Mouse (Mus musculus) intestine, embryonic 14.5 days (tissue): ENCODE data around the gene Wnt5a. TPM values are rescaled to one million over a fixed set of nuclear protein-coding genes. Genes with fewer than 3 reads are reported as not detected.

Source experiments
- ATAC-seq: fragments of 200-750 bp; cut with Nextera tagmentation; replicated peaks from 2 replicates; pipeline ENCODE4 v1.8.0; 2017; ENCODE audit warnings: low read depth, moderate number of reproducible peaks, moderate TSS enrichment, moderate library complexity; ENCODE audit not compliant: low FRiP score, low TSS enrichment
- DNase-seq: peaks from one replicate; pipeline ENCODE4 v3.0.0-alpha.2; 2018; ENCODE audit warnings: low spot score
- H3K27ac ChIP-seq: fragments of 300-500 bp; sonication (generic); 2 replicates; pipeline ENCODE4 v1.5.1; 2014; ENCODE audit warnings: low read depth, mild to moderate bottlenecking, control low read depth
- H3K27me3 ChIP-seq: fragments of 300-500 bp; sonication (generic); replicated peaks from 2 replicates; pipeline ENCODE4 v1.6.1; 2014; ENCODE audit warnings: low read length, control low read depth; ENCODE audit not compliant: control insufficient read depth, insufficient read depth
- H3K36me3 ChIP-seq: fragments of 300-500 bp; sonication (generic); 2 replicates; pipeline ENCODE4 v1.6.1; 2014; ENCODE audit warnings: low read length, control low read depth; ENCODE audit not compliant: control insufficient read depth, insufficient read depth
- H3K4me1 ChIP-seq: fragments of 300-500 bp; sonication (generic); replicated peaks from 2 replicates; pipeline ENCODE4 v1.6.1; 2014; ENCODE audit warnings: low read length, control low read depth, mixed read lengths; ENCODE audit not compliant: control insufficient read depth, insufficient read depth
- H3K4me2 ChIP-seq: fragments of 300-500 bp; sonication (generic); 2 replicates; pipeline ENCODE4 v1.6.1; 2014; ENCODE audit warnings: low read length
- H3K4me3 ChIP-seq: fragments of 300-500 bp; sonication (generic); 2 replicates; pipeline ENCODE4 v1.5.1; 2014; ENCODE audit warnings: low read depth, low read length, control low read depth, mixed read lengths
- H3K9ac ChIP-seq: fragments of 300-500 bp; sonication (generic); 2 replicates; pipeline ENCODE4 v1.6.1; 2014; ENCODE audit warnings: mild to moderate bottlenecking, low read length
- H3K9me3 ChIP-seq: fragments of 300-500 bp; sonication (generic); 2 replicates; pipeline ENCODE4 v1.6.1; 2016; ENCODE audit warnings: low read length, control low read depth; ENCODE audit not compliant: control insufficient read depth
- WGBS: fragments of 180-500 bp; shearing (Covaris S2); extraction: QIAGEN DNeasy Blood & Tissue Kit; methylation state at CpG from one replicate; pipeline ENCODE4 v1.1.7; 2014; 5-methylcytosine and 5-hydroxymethylcytosine counted together
- polyA plus RNA-seq: library from polyadenylated mRNA; unstranded; fragments of >200 nt; fragmentation: Nextera tagmentation; extraction: Ambion mirVana; gene quantifications from 2 replicates; pipeline ENCODE4 v1.2.1, GENCODE M21; 2014

The Wnt5a gene
- 37.0 and 49.8 TPM in 2 replicates for polyA plus RNA-seq

- Histone ChIP-seq H3K9me3 (no peaks in the 10 kb centered on the region), H3K27ac (peak within 1 kb of the TSS; percentile 98), H3K9ac (peak within 1 kb of the TSS; percentile 91), H3K4me2 (peak within 1 kb of the TSS; percentile 64), H3K36me3 (no peaks in the 10 kb centered on the region), H3K4me1 (peaks cover 6% of the 10 kb centered on the region; the same call in 1 of the 2 replicates), H3K27me3 (peaks cover 20% of the 10 kb centered on the region), H3K4me3 (peak within 1 kb of the TSS; percentile 82)
- WGBS, result 1% methylated on average over 53 of the region's 53 CpGs
- DNase-seq (peak; percentile 78), ATAC-seq (peak; percentile 33; the same call in 1 of the 2 replicates)
Observed at GRCm38 (mm10) chr14:28504101-28505050, at the start of gene Wnt5a. Gene Wnt5a (plus strand): TSS chr14:28504750.

- DNase-seq (no peak), ATAC-seq (no peak)
- 66% methylated on average over 7 of the region's 7 CpGs for WGBS
- Histone ChIP-seq H3K4me3 (no peak overlapping the region), H3K36me3 (no peaks in the 10 kb centered on the region), H3K9me3 (no peaks in the 10 kb centered on the region), H3K9ac (no peak overlapping the region), H3K4me1 (no peaks in the 10 kb centered on the region), H3K27me3 (no peaks in the 10 kb centered on the region), H3K4me2 (no peak overlapping the region), H3K27ac (no peak overlapping the region)
Observed at GRCm38 (mm10) chr14:28456372-28457076, 48.0 kb upstream of the Wnt5a start.

- Histone ChIP-seq H3K4me3 (no peak overlapping the region), H3K9ac (no peak overlapping the region), H3K4me1 (no peaks in the 10 kb centered on the region), H3K4me2 (no peak overlapping the region), H3K9me3 (no peaks in the 10 kb centered on the region), H3K27me3 (no peaks in the 10 kb centered on the region), H3K36me3 (no peaks in the 10 kb centered on the region), H3K27ac (no peak overlapping the region)
- 59% methylated on average over 3 of the region's 3 CpGs for WGBS
- DNase-seq (no peak), ATAC-seq (no peak)
Observed at GRCm38 (mm10) chr14:28457428-28457827, 47.1 kb upstream of the Wnt5a start.

GRCm38 (mm10) chr14:28467956-28468355, 36.6 kb upstream of the Wnt5a start:
- ATAC-seq (no peak), DNase-seq (no peak)
- H3K4me2 ChIP-seq, result no peak overlapping the region
- peaks cover 13% of the 10 kb centered on the region for H3K4me1 ChIP-seq
- no peak overlapping the region for H3K9ac ChIP-seq
- H3K4me3 ChIP-seq, result no peak overlapping the region
- WGBS, result 34% methylated on average over 5 of the region's 5 CpGs
- H3K27me3 ChIP-seq, result no peaks in the 10 kb centered on the region
- no peaks in the 10 kb centered on the region for H3K36me3 ChIP-seq
- no peaks in the 10 kb centered on the region for H3K9me3 ChIP-seq
- H3K27ac ChIP-seq, result no peak overlapping the region

- peaks cover 13% of the 10 kb centered on the region for H3K4me1 ChIP-seq
- no peak overlapping the region for H3K4me2 ChIP-seq
- no peak overlapping the region for H3K9ac ChIP-seq
- no peaks in the 10 kb centered on the region for H3K27me3 ChIP-seq
- DNase-seq, result no peak
- ATAC-seq, result no peak
- 26% methylated on average over 4 of the region's 4 CpGs for WGBS
- no peaks in the 10 kb centered on the region for H3K9me3 ChIP-seq
- H3K4me3 ChIP-seq, result no peak overlapping the region
- no peaks in the 10 kb centered on the region for H3K36me3 ChIP-seq
- H3K27ac ChIP-seq, result no peak overlapping the region
Observed at GRCm38 (mm10) chr14:28469696-28470095, 34.9 kb upstream of the Wnt5a start.

- no peak for ATAC-seq
Observed at GRCm38 (mm10) chr14:28470212-28470611, 34.3 kb upstream of the Wnt5a start.

GRCm38 (mm10) chr14:28475012-28475411, 29.5 kb upstream of the Wnt5a start:
- Histone ChIP-seq H3K4me3 (no peak overlapping the region), H3K36me3 (no peaks in the 10 kb centered on the region), H3K27me3 (no peaks in the 10 kb centered on the region), H3K4me2 (no peak overlapping the region), H3K9me3 (no peaks in the 10 kb centered on the region), H3K4me1 (no peaks in the 10 kb centered on the region; the same call in 1 of the 2 replicates), H3K27ac (no peak overlapping the region), H3K9ac (no peak overlapping the region)
- WGBS, result 48% methylated on average over 3 of the region's 3 CpGs
- ATAC-seq (no peak), DNase-seq (no peak)

More at GRCm38 (mm10) chr14:28470212-28470611, 34.3 kb upstream of the Wnt5a start:
- H3K9me3 ChIP-seq, result no peaks in the 10 kb centered on the region
- DNase-seq, result no peak
- no peak overlapping the region for H3K27ac ChIP-seq
- no peak overlapping the region for H3K4me3 ChIP-seq
- no peak overlapping the region for H3K4me2 ChIP-seq
- no peaks in the 10 kb centered on the region for H3K36me3 ChIP-seq
- 44% methylated on average over 6 of the region's 6 CpGs for WGBS
- no peaks in the 10 kb centered on the region for H3K27me3 ChIP-seq
- H3K4me1 ChIP-seq, result peaks cover 13% of the 10 kb centered on the region
- no peak overlapping the region for H3K9ac ChIP-seq

GRCm38 (mm10) chr14:28475421-28475820, 29.1 kb upstream of the Wnt5a start:
- WGBS, result 31% methylated on average over 7 of the region's 7 CpGs
- Histone ChIP-seq H3K27ac (no peak overlapping the region), H3K27me3 (no peaks in the 10 kb centered on the region), H3K4me2 (no peak overlapping the region), H3K4me3 (no peak overlapping the region), H3K9ac (no peak overlapping the region), H3K9me3 (no peaks in the 10 kb centered on the region), H3K4me1 (no peaks in the 10 kb centered on the region; the same call in 1 of the 2 replicates), H3K36me3 (no peaks in the 10 kb centered on the region)
- DNase-seq (no peak), ATAC-seq (no peak)
